Mouse (Mus musculus) liver, postnatal 0 days (tissue): ENCODE measurements at regions not wholly inside any gene's neighbourhood (a gene's known extent, or its start where the extent isn't known, plus 50 kb on each side); places are given as distances from the start of the nearest gene placed in this dataset.

Source experiments
- CTCF ChIP-seq: sonication (generic); IDR thresholded peaks from 2 replicates; pipeline ENCODE4 v1.5.1; 2016; ENCODE audit warnings: antibody characterized with exemption, low read depth
- EP300 ChIP-seq: IDR thresholded peaks from 2 replicates; pipeline ENCODE4 v1.6.1; 2016; ENCODE audit warnings: antibody characterized with exemption, low read depth, mild to moderate bottlenecking

DNA sequence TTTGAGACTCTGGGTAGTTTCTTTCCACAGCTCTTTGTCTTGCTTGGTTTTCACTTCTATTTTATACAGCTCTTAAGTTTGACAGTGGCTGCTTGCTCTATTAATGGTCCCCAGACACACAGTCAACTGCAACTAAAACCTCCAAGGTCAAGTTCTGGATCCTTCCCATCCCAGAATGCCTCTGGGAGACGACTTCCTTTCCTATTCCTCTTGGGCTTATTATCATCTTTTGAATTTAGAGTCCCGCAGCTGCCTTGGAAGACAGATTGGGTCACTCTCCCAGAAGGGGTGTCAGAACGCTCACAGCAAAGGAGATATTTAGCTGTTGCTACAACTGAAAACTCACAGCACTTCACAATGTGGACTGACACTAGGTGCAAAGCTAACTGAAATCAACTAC, 75.3 kb upstream of the Jade1 start:
- TF ChIP-seq CTCF: no peak
- no peak for TF ChIP-seq EP300
